Mouse (Mus musculus) bone marrow, adult 2 months (tissue): ENCODE measurements around the gene Snn. TPM values are rescaled to one million over a fixed set of nuclear protein-coding genes. Genes with fewer than 3 reads are reported as not detected.
A peak's percentile ranks its signal among the peaks of the same experiment; 100 is the strongest.

Experiments
- H3K27ac ChIP-seq: fragments of 200-500 bp; 2 replicates; pipeline ENCODE4 v1.5.1; 2012; ENCODE audit warnings: low read depth, mild to moderate bottlenecking, control low read depth, inconsistent platforms, low read length; ENCODE audit not compliant: control insufficient read depth, poor library complexity, insufficient read depth
- H3K4me1 ChIP-seq: fragments of 200-500 bp; 2 replicates; pipeline ENCODE4 v1.6.1; 2011; ENCODE audit warnings: low read length; ENCODE audit not compliant: control insufficient read depth, insufficient read depth
- H3K4me3 ChIP-seq: fragments of 200-500 bp; replicated peaks from 2 replicates; pipeline ENCODE3; 2011; ENCODE audit warnings: mild to moderate bottlenecking, low read depth, low read length, control low read depth; ENCODE audit not compliant: control insufficient read depth
- CTCF ChIP-seq: fragments of 200-500 bp; IDR thresholded peaks from 2 replicates; pipeline ENCODE4 v1.5.1; 2011; ENCODE audit warnings: low read length, control low read depth; ENCODE audit not compliant: control insufficient read depth, insufficient read depth
- POLR2A ChIP-seq: fragments of 200-500 bp; IDR thresholded peaks from 2 replicates; pipeline ENCODE4 v1.6.1; 2011; ENCODE audit warnings: low read depth, mild to moderate bottlenecking, control low read depth, low read length, borderline replicate concordance; ENCODE audit not compliant: control insufficient read depth
- WGBS: fragments of 180-500 bp; shearing (Covaris S2); methylation state at CpG from one replicate; pipeline ENCODE4 v1.1.7; 2018; 5-methylcytosine and 5-hydroxymethylcytosine counted together
- polyA plus RNA-seq: library from polyadenylated mRNA; stranded (reverse); fragments of >200 nt; gene quantifications from 2 replicates; pipeline ENCODE4 v1.2.4, GENCODE M21; 2011; ENCODE audit warnings: low replicate concordance; ENCODE audit not compliant: missing spikeins, insufficient read depth, insufficient read length

The Snn gene
- polyA plus RNA-seq, 1 experiment = 21.6 TPM

GRCm38 (mm10) chr16:11078216-11078869 lies 17.6 kb downstream of the Snn start:
- H3K27ac ChIP-seq = peak overlapping the region; percentile 84
- H3K4me3 ChIP-seq = no peak overlapping the region
- 36% methylated on average over 3 of the region's 3 CpGs for WGBS
- peaks cover 4% of the 10 kb centered on the region for H3K4me1 ChIP-seq
- TF ChIP-seq CTCF (no peak), POLR2A (no peak)

GRCm38 (mm10) chr16:11084181-11084580 lies 23.4 kb downstream of the Snn start:
- WGBS = 87% methylated on average over 8 of the region's 8 CpGs
- TF ChIP-seq CTCF (no peak), POLR2A (no peak)
- Histone ChIP-seq H3K27ac (no peak overlapping the region), H3K4me3 (no peak overlapping the region), H3K4me1 (no peaks in the 10 kb centered on the region)

- 89% methylated on average over 3 of the region's 3 CpGs for WGBS
- TF ChIP-seq CTCF (no peak), POLR2A (no peak)
- peaks cover 2% of the 10 kb centered on the region; the same call in 1 of the 2 replicates for H3K4me1 ChIP-seq
- H3K4me3 ChIP-seq = no peak overlapping the region
- H3K27ac ChIP-seq = no peak overlapping the region
Measured at GRCm38 (mm10) chr16:11086299-11086698, 25.6 kb downstream of the Snn start.

- TF ChIP-seq CTCF (no peak), POLR2A (no peak)
- H3K4me3 ChIP-seq = no peak overlapping the region
- WGBS = 91% methylated on average over 5 of the region's 5 CpGs
- no peak overlapping the region for H3K27ac ChIP-seq
- peaks cover 4% of the 10 kb centered on the region; the same call in 1 of the 2 replicates for H3K4me1 ChIP-seq
Measured at GRCm38 (mm10) chr16:11086856-11087588, 26.3 kb downstream of the Snn start.

- H3K4me1 ChIP-seq = peaks cover 6% of the 10 kb centered on the region
- TF ChIP-seq CTCF (no peak), POLR2A (peak; percentile 26; the same call in 1 of the 2 replicates)
- WGBS = 73% methylated on average over 10 of the region's 10 CpGs
- H3K27ac ChIP-seq = peak overlapping the region; percentile 35; the same call in 1 of the 2 replicates
- H3K4me3 ChIP-seq = no peak overlapping the region
Measured at GRCm38 (mm10) chr16:11090836-11091570, 30.3 kb downstream of the Snn start.

- H3K27ac ChIP-seq = peak overlapping the region; percentile 71
- WGBS = 67% methylated on average over 4 of the region's 4 CpGs
- TF ChIP-seq POLR2A = no peak
- TF ChIP-seq CTCF = no peak
- no peak overlapping the region for H3K4me3 ChIP-seq
- H3K4me1 ChIP-seq = peaks cover 6% of the 10 kb centered on the region
Measured at GRCm38 (mm10) chr16:11092061-11092460, 31.3 kb downstream of the Snn start.

- no peak for TF ChIP-seq CTCF
- TF ChIP-seq POLR2A = no peak
- no peak overlapping the region for H3K4me3 ChIP-seq
- WGBS = 10% methylated on average over 3 of the region's 3 CpGs
- no peak overlapping the region for H3K27ac ChIP-seq
- H3K4me1 ChIP-seq = peaks cover 6% of the 10 kb centered on the region
Measured at GRCm38 (mm10) chr16:11092523-11092922, 31.8 kb downstream of the Snn start.

GRCm38 (mm10) chr16:11093717-11094386 lies 33.1 kb downstream of the Snn start:
- no peak for TF ChIP-seq CTCF
- TF ChIP-seq POLR2A = no peak
- WGBS = 85% methylated on average over 13 of the region's 13 CpGs
- H3K4me1 ChIP-seq = peaks cover 6% of the 10 kb centered on the region
- H3K4me3 ChIP-seq = no peak overlapping the region
- H3K27ac ChIP-seq = no peak overlapping the region
